Mouse (Mus musculus): Measurements from ENCODE around the gene Rrp12. TPM values are rescaled to one million over a fixed set of nuclear protein-coding genes. Genes with fewer than 3 reads are reported as not detected.

Rrp12 gene
- polyA plus RNA-seq, 1 experiment from 2014 or later = 10.7 TPM

Other genes starting within 250 kb of the Rrp12 start
- gene Slit1, start 152.5 kb downstream of the Rrp12 start, polyA plus RNA-seq (2014; fragmentation: Nextera tagmentation; extraction: Ambion mirVana) = 38.5 and 53.5 TPM in 2 replicates
- gene Arhgap19, start 94.1 kb downstream of the Rrp12 start, polyA plus RNA-seq (2014; fragmentation: Nextera tagmentation; extraction: Ambion mirVana) = 3.6 and 5.9 TPM in 2 replicates
- gene Frat1, start 66.2 kb downstream of the Rrp12 start, polyA plus RNA-seq (2014; fragmentation: Nextera tagmentation; extraction: Ambion mirVana) = 25.0 and 31.4 TPM in 2 replicates
- 5.4 and 12.0 TPM in 2 replicates for gene Frat2, start 48.0 kb downstream of the Rrp12 start, polyA plus RNA-seq (2014; fragmentation: Nextera tagmentation; extraction: Ambion mirVana)
- gene Pgam1, start 15.8 kb upstream of the Rrp12 start, polyA plus RNA-seq (2014; fragmentation: Nextera tagmentation; extraction: Ambion mirVana) = 521 and 528 TPM in 2 replicates
- 60.7 and 69.2 TPM in 2 replicates for gene Exosc1, start 37.2 kb upstream of the Rrp12 start, polyA plus RNA-seq (2014; fragmentation: Nextera tagmentation; extraction: Ambion mirVana)
- gene Zdhhc16, start 37.3 kb upstream of the Rrp12 start, polyA plus RNA-seq (2014; fragmentation: Nextera tagmentation; extraction: Ambion mirVana) = 67.7 and 72.7 TPM in 2 replicates
- gene Mms19, start 85.0 kb upstream of the Rrp12 start, polyA plus RNA-seq (2014; fragmentation: Nextera tagmentation; extraction: Ambion mirVana) = 33.7 and 34.8 TPM in 2 replicates
- 8.2 and 9.9 TPM in 2 replicates for gene Ubtd1, start 85.6 kb upstream of the Rrp12 start, polyA plus RNA-seq (2014; fragmentation: Nextera tagmentation; extraction: Ambion mirVana)
- gene Ankrd2, start 139.8 kb upstream of the Rrp12 start, polyA plus RNA-seq (2014; fragmentation: Nextera tagmentation; extraction: Ambion mirVana) = 0.73 and 0.80 TPM in 2 replicates
- gene Hoga1, start 149.4 kb upstream of the Rrp12 start, polyA plus RNA-seq (2014; fragmentation: Nextera tagmentation; extraction: Ambion mirVana) = 1.3 and 1.7 TPM in 2 replicates
- gene 4933411K16Rik, start 156.1 kb upstream of the Rrp12 start, polyA plus RNA-seq (2014; fragmentation: Nextera tagmentation; extraction: Ambion mirVana) = 0.15 TPM in 1 of 2 replicates, not detected in the other
- 118 and 131 TPM in 2 replicates for gene Morn4, start 190.2 kb upstream of the Rrp12 start, polyA plus RNA-seq (2014; fragmentation: Nextera tagmentation; extraction: Ambion mirVana)
- 35.3 and 40.7 TPM in 2 replicates for gene Pi4k2a, start 194.3 kb upstream of the Rrp12 start, polyA plus RNA-seq (2014; fragmentation: Nextera tagmentation; extraction: Ambion mirVana)
- 9.4 and 10.8 TPM in 2 replicates for gene Avpi1, start 232.9 kb upstream of the Rrp12 start, polyA plus RNA-seq (2014; fragmentation: Nextera tagmentation; extraction: Ambion mirVana)

All from neural tube, embryonic 14.5 days (tissue).